Mouse (Mus musculus): ENCODE measurements at regions not wholly inside any gene's neighbourhood (a gene's known extent, or its start where the extent isn't known, plus 50 kb on each side); places are given as distances from the start of the nearest gene placed in this dataset.
"Not testable (repeated sequence)": the region's sequence is repeated elsewhere in the genome, so short reads cannot be mapped to it uniquely, and the experiment has no call there.

- H3K4me3 ChIP-seq (replicated peaks; ENCODE audit: low read length); H3K36me3 ChIP-seq (ENCODE audit: control insufficient read depth, insufficient read depth, low read length); H3K4me1 ChIP-seq (ENCODE audit: control insufficient read depth, insufficient read depth, low read length); H3K4me2 ChIP-seq (ENCODE audit: low read depth, low read length); H3K27ac ChIP-seq (ENCODE audit: low read length); H3K9me3 ChIP-seq (replicated peaks; ENCODE audit: control insufficient read depth, low read length); ATAC-seq (ENCODE audit: insufficient read depth, low FRiP score); H3K9ac ChIP-seq (ENCODE audit: low read length); H3K27me3 ChIP-seq (ENCODE audit: control insufficient read depth, insufficient read depth, low read length): not testable (repeated sequence)
- WGBS, result 84% methylated on average over 1 of the region's 1 CpGs
Measured at GRCm38 (mm10) chr5:55677811-55678210, 1679.5 kb downstream of the Stim2 start.

GRCm38 (mm10) chr5:55691114-55691742 lies 1692.9 kb downstream of the Stim2 start:
- Histone ChIP-seq H3K27ac (ENCODE audit: low read length) (no peak overlapping the region), H3K36me3 (ENCODE audit: control insufficient read depth, insufficient read depth, low read length) (no peaks in the 10 kb centered on the region), H3K27me3 (ENCODE audit: control insufficient read depth, insufficient read depth, low read length) (no peaks in the 10 kb centered on the region), H3K9ac (ENCODE audit: low read length) (no peak overlapping the region), H3K4me3 (replicated peaks; ENCODE audit: low read length) (no peak overlapping the region), H3K4me1 (ENCODE audit: control insufficient read depth, insufficient read depth, low read length) (no peaks in the 10 kb centered on the region), H3K4me2 (ENCODE audit: low read depth, low read length) (no peak overlapping the region), H3K9me3 (replicated peaks; ENCODE audit: control insufficient read depth, low read length) (no peaks in the 10 kb centered on the region)
- ATAC-seq (ENCODE audit: insufficient read depth, low FRiP score), result no peak
- WGBS, result 86% methylated on average over 5 of the region's 5 CpGs

DNA sequence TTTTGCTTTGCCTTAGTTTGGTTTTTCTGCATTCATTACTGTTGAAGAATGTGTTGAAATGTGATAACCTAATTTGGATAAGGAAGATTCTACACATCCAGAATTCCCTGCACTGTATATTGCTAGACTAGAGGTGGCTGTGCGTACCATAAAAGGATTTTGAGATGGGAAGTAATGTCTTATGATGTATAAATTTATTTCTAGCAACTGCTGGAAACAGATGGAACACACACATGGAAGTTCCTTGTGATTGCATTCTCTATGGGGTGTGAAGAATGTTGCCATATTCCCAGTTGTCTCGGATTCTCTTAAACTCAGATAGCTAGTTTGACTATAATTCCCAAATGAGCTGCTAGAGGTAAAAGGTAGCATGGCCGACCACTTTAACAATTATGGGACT lies 1706.2 kb downstream of the Stim2 start:
- ATAC-seq (ENCODE audit: insufficient read depth, low FRiP score), result no peak
- no peaks in the 10 kb centered on the region for H3K4me1 ChIP-seq (ENCODE audit: control insufficient read depth, insufficient read depth, low read length)
- no peak overlapping the region for H3K4me2 ChIP-seq (ENCODE audit: low read depth, low read length)
- no peak overlapping the region for H3K27ac ChIP-seq (ENCODE audit: low read length)
- no peaks in the 10 kb centered on the region for H3K27me3 ChIP-seq (ENCODE audit: control insufficient read depth, insufficient read depth, low read length)
- H3K9ac ChIP-seq (ENCODE audit: low read length), result no peak overlapping the region
- 88% methylated on average over 3 of the region's 3 CpGs for WGBS
- H3K36me3 ChIP-seq (ENCODE audit: control insufficient read depth, insufficient read depth, low read length), result no peaks in the 10 kb centered on the region
- H3K9me3 ChIP-seq (replicated peaks; ENCODE audit: control insufficient read depth, low read length), result no peaks in the 10 kb centered on the region
- no peak overlapping the region for H3K4me3 ChIP-seq (replicated peaks; ENCODE audit: low read length)

DNA sequence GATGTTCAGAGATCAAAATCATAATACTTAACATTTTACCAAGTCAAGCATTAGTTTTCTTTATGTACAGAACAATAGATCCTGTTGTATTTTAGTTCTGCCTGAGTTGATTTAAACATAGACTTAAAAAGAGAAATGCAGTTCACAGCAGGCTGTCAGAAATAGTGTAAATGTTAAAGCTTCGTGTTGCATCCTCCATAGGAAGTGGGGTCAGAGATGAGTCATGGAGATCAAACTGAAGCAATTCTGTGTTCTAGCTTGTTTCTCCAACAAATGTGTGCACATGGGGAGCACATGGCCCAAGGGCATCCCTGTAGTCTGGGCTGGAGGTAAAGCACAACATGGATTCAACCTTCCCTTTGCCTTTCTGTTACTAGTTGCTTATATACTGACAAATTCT lies 1713.5 kb downstream of the Stim2 start:
- no peak for ATAC-seq (ENCODE audit: insufficient read depth, low FRiP score)
- 40% methylated on average over 1 of the region's 1 CpGs for WGBS
- H3K9ac ChIP-seq (ENCODE audit: low read length), result no peak overlapping the region
- H3K4me1 ChIP-seq (ENCODE audit: control insufficient read depth, insufficient read depth, low read length), result no peaks in the 10 kb centered on the region
- H3K27ac ChIP-seq (ENCODE audit: low read length), result no peak overlapping the region
- no peaks in the 10 kb centered on the region for H3K27me3 ChIP-seq (ENCODE audit: control insufficient read depth, insufficient read depth, low read length)
- H3K36me3 ChIP-seq (ENCODE audit: control insufficient read depth, insufficient read depth, low read length), result no peaks in the 10 kb centered on the region
- no peaks in the 10 kb centered on the region for H3K9me3 ChIP-seq (replicated peaks; ENCODE audit: control insufficient read depth, low read length)
- H3K4me2 ChIP-seq (ENCODE audit: low read depth, low read length), result no peak overlapping the region
- H3K4me3 ChIP-seq (replicated peaks; ENCODE audit: low read length), result no peak overlapping the region

- Histone ChIP-seq H3K4me3 (replicated peaks; ENCODE audit: low read length) (no peak overlapping the region), H3K9ac (ENCODE audit: low read length) (no peak overlapping the region), H3K4me1 (ENCODE audit: control insufficient read depth, insufficient read depth, low read length) (no peaks in the 10 kb centered on the region), H3K9me3 (replicated peaks; ENCODE audit: control insufficient read depth, low read length) (no peaks in the 10 kb centered on the region), H3K27ac (ENCODE audit: low read length) (no peak overlapping the region), H3K36me3 (ENCODE audit: control insufficient read depth, insufficient read depth, low read length) (no peaks in the 10 kb centered on the region), H3K4me2 (ENCODE audit: low read depth, low read length) (no peak overlapping the region), H3K27me3 (ENCODE audit: control insufficient read depth, insufficient read depth, low read length) (no peaks in the 10 kb centered on the region)
- 67% methylated on average over 3 of the region's 3 CpGs for WGBS
- peak; percentile 85; the same call in 1 of the 2 replicates for ATAC-seq (ENCODE audit: insufficient read depth, low FRiP score)
Measured at GRCm38 (mm10) chr5:55735143-55735542, 1736.8 kb downstream of the Stim2 start.

DNA sequence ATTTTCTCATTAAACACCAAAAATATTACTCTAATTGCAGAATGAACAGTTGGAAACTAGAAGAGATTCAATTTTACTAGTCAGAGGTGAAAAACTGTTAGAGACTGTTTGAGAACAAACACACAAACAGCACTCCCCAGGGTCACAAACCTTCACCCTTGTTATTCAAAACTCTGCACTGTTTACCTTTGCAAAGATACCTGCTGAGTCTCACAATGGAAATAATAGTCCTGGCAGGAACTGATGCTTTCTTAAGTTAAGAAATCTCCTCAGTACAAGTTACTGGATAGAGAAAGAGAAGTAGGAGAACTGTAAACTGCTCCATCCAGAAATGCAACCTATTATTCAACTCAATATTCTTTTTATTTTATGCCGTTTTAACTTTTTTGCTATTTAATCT lies 1763.5 kb downstream of the Stim2 start:
- no peak overlapping the region for H3K4me2 ChIP-seq (ENCODE audit: low read depth, low read length)
- no peak overlapping the region for H3K9ac ChIP-seq (ENCODE audit: low read length)
- no peak overlapping the region for H3K27ac ChIP-seq (ENCODE audit: low read length)
- H3K36me3 ChIP-seq (ENCODE audit: control insufficient read depth, insufficient read depth, low read length), result no peaks in the 10 kb centered on the region
- H3K27me3 ChIP-seq (ENCODE audit: control insufficient read depth, insufficient read depth, low read length), result no peaks in the 10 kb centered on the region
- no peaks in the 10 kb centered on the region for H3K4me1 ChIP-seq (ENCODE audit: control insufficient read depth, insufficient read depth, low read length)
- 82% methylated on average over 1 of the region's 1 CpGs for WGBS
- H3K4me3 ChIP-seq (replicated peaks; ENCODE audit: low read length), result no peak overlapping the region
- no peak for ATAC-seq (ENCODE audit: insufficient read depth, low FRiP score)
- no peaks in the 10 kb centered on the region for H3K9me3 ChIP-seq (replicated peaks; ENCODE audit: control insufficient read depth, low read length)

GRCm38 (mm10) chr5:55791755-55792629 lies 1793.7 kb downstream of the Stim2 start:
- 66% methylated on average over 8 of the region's 8 CpGs for WGBS
- no peak overlapping the region for H3K27ac ChIP-seq (ENCODE audit: low read length)
- ATAC-seq (ENCODE audit: insufficient read depth, low FRiP score), result no peak
- H3K9me3 ChIP-seq (replicated peaks; ENCODE audit: control insufficient read depth, low read length), result no peaks in the 10 kb centered on the region
- H3K4me2 ChIP-seq (ENCODE audit: low read depth, low read length), result no peak overlapping the region
- H3K36me3 ChIP-seq (ENCODE audit: control insufficient read depth, insufficient read depth, low read length), result no peaks in the 10 kb centered on the region
- no peak overlapping the region for H3K4me3 ChIP-seq (replicated peaks; ENCODE audit: low read length)
- no peak overlapping the region for H3K9ac ChIP-seq (ENCODE audit: low read length)
- H3K27me3 ChIP-seq (ENCODE audit: control insufficient read depth, insufficient read depth, low read length), result no peaks in the 10 kb centered on the region
- no peaks in the 10 kb centered on the region for H3K4me1 ChIP-seq (ENCODE audit: control insufficient read depth, insufficient read depth, low read length)

DNA sequence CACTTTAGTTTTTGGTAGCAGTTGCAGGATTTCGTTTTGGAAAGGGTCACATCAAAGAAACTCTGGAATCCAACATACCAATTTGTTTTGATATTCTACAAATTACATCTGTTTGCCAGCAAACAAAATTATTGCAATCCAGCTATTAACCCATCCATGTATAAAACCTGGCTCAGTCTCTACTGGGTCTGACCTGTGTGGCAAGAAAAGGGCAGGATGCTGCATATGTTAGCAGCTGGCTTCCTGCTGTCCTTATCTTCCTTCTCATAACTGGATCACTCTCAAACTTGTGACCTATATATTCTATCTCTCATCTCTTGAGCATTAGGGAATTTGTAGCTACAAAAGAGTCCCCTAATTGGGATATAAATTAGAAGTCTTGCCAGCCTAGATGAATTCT lies 1794.4 kb downstream of the Stim2 start:
- Histone ChIP-seq H3K4me3 (replicated peaks; ENCODE audit: low read length) (no peak overlapping the region), H3K9ac (ENCODE audit: low read length) (no peak overlapping the region), H3K27ac (ENCODE audit: low read length) (no peak overlapping the region), H3K4me1 (ENCODE audit: control insufficient read depth, insufficient read depth, low read length) (no peaks in the 10 kb centered on the region), H3K36me3 (ENCODE audit: control insufficient read depth, insufficient read depth, low read length) (no peaks in the 10 kb centered on the region), H3K27me3 (ENCODE audit: control insufficient read depth, insufficient read depth, low read length) (no peaks in the 10 kb centered on the region), H3K4me2 (ENCODE audit: low read depth, low read length) (no peak overlapping the region), H3K9me3 (replicated peaks; ENCODE audit: control insufficient read depth, low read length) (no peaks in the 10 kb centered on the region)
- ATAC-seq (ENCODE audit: insufficient read depth, low FRiP score), result no peak
- 60% methylated on average over 1 of the region's 1 CpGs for WGBS
